Mouse (Mus musculus) heart, postnatal 25 days (tissue): ENCODE measurements around the gene Slf2. TPM values are rescaled to one million over a fixed set of nuclear protein-coding genes. Genes with fewer than 3 reads are reported as not detected.
A peak's percentile ranks its signal among the peaks of the same experiment; 100 is the strongest.

Source experiments
- DNase-seq: peaks from one replicate; pipeline ENCODE4 v3.0.0; 2022; ENCODE audit warnings: low spot score
- intact Hi-C: fragments of 180-260 bp; cut with DNase I; formaldehyde crosslinking; loops from one replicate; pipeline ENCODE4 v1.15.1; 2025
- total RNA-seq, 2 experiments: library from RNA; stranded (reverse); gene quantifications; 2 replicates each; pipeline ENCODE4 v1.2.3; 2021

Slf2 gene
- total RNA-seq, 2 experiments from 2014 or later, result 18.4 to 22.0 TPM

GRCm38 (mm10) chr19:45024775-45025174 lies 93.8 kb downstream of the Slf2 start:
- DNase-seq, result no peak
- intact Hi-C loops, result no loop called here

- intact Hi-C loops, result no loop called here
- DNase-seq, result no peak
Measured at GRCm38 (mm10) chr19:45025937-45026568, 95.1 kb downstream of the Slf2 start.

GRCm38 (mm10) chr19:45026958-45027670 lies 96.2 kb downstream of the Slf2 start:
- intact Hi-C loops, result no loop called here
- DNase-seq, result no peak

- intact Hi-C loops, result no loop called here
- DNase-seq, result no peak
Measured at GRCm38 (mm10) chr19:45027848-45028247, 96.9 kb downstream of the Slf2 start.

GRCm38 (mm10) chr19:45028746-45029145 lies 97.8 kb downstream of the Slf2 start:
- DNase-seq, result no peak
- intact Hi-C loops, result no loop called here

GRCm38 (mm10) chr19:45029571-45029970 lies 98.6 kb downstream of the Slf2 start:
- DNase-seq, result no peak
- intact Hi-C loops, result no loop called here

GRCm38 (mm10) chr19:45030111-45030510 lies 99.2 kb downstream of the Slf2 start:
- no peak for DNase-seq
- intact Hi-C loops, result loop anchor here (5.0 to 10.0 kb wide), 2 partner anchors 45 to 98 kb away; partner anchors contain the start of genes Sema4g and Slf2

- peak; percentile 59 for DNase-seq
- intact Hi-C loops, result loop anchor here (1.0 to 10.0 kb wide), 3 partner anchors 18 to 99 kb away; partner anchors contain the start of genes Sema4g and Slf2
Measured at GRCm38 (mm10) chr19:45030746-45031693, 100.1 kb downstream of the Slf2 start.

GRCm38 (mm10) chr19:45031780-45032179 lies 100.8 kb downstream of the Slf2 start:
- intact Hi-C loops, result loop anchor here (1.0 to 10.0 kb wide), 3 partner anchors 18 to 99 kb away; partner anchors contain the start of genes Sema4g and Slf2
- DNase-seq, result peak; percentile 53

Other genes starting within 250 kb of the Slf2 start
- not detected for gene Pax2, start 175.1 kb upstream of the Slf2 start, total RNA-seq
- gene Sema4g, start 58.0 kb downstream of the Slf2 start, total RNA-seq, result under 1 TPM; 0.26 to 0.39 TPM
- 10 to 100 TPM; 27.4 to 28.4 TPM for gene Twnk, start 74.5 kb downstream of the Slf2 start, total RNA-seq
- gene Mrpl43, start 75.3 kb downstream of the Slf2 start, total RNA-seq, result 10 to 100 TPM; 54.9 to 55.4 TPM
- 10 to 100 TPM; 52.0 to 69.7 TPM for gene Lzts2, start 83.3 kb downstream of the Slf2 start, total RNA-seq
- under 1 TPM in 1 of 2 experiments, not detected in 1; 0.16 TPM for gene Pdzd7, start 114.6 kb downstream of the Slf2 start, total RNA-seq
- 10 to 100 TPM; 10.7 to 13.9 TPM for gene Sfxn3, start 116.4 kb downstream of the Slf2 start, total RNA-seq
- 1 to 10 TPM; 3.8 to 5.2 TPM for gene Kazald1, start 144.1 kb downstream of the Slf2 start, total RNA-seq
- not detected for gene Tlx1, start 219.5 kb downstream of the Slf2 start, total RNA-seq